Mouse (Mus musculus): ENCODE results near the gene Nsrp1. TPM values are rescaled to one million over a fixed set of nuclear protein-coding genes. Genes with fewer than 3 reads are reported as not detected.
"Not testable (repeated sequence)": the region's sequence is repeated elsewhere in the genome, so short reads cannot be mapped to it uniquely, and the experiment has no call there.

The Nsrp1 gene
- polyA plus RNA-seq, 1 experiment = 0.65 TPM

DNA sequence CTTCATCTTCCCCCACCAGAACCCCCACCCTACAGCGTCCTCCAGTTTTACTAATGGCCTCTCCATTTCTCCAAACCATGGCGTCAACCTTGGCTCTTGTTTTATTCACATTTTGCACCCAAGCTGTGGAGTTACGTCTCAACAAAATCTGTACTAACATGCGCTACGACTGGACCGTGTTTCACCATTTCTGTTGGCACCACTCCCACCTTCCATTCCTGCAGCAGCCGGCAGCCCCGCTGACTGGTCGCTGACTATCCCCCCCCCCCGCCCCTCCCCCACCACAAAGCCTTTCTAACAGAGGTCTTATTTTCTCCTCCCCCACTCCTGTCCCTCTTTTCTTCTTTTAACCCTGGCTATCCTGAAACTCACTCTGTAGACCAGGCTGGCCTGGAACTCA, 17.0 kb upstream of the Nsrp1 start:
- no peak for TF ChIP-seq TAL1 (IDR thresholded peaks at IDR 0.05; ENCODE audit: low read length)
- no peak for TF ChIP-seq GATA1 (IDR thresholded peaks at IDR 0.05; ENCODE audit: low read length)
- Histone ChIP-seq H3K36me3 (ENCODE audit: control insufficient read depth) (no peaks in the 10 kb centered on the region), H3K9me3 (ENCODE audit: control insufficient read depth, low read length) (no peaks in the 10 kb centered on the region), H3K4me3 (replicated peaks) (no peak overlapping the region), H3K27me3 (ENCODE audit: control insufficient read depth) (peaks cover 3% of the 10 kb centered on the region; the same call in 1 of the 2 replicates), H3K4me1 (ENCODE audit: control insufficient read depth) (no peaks in the 10 kb centered on the region)

DNA sequence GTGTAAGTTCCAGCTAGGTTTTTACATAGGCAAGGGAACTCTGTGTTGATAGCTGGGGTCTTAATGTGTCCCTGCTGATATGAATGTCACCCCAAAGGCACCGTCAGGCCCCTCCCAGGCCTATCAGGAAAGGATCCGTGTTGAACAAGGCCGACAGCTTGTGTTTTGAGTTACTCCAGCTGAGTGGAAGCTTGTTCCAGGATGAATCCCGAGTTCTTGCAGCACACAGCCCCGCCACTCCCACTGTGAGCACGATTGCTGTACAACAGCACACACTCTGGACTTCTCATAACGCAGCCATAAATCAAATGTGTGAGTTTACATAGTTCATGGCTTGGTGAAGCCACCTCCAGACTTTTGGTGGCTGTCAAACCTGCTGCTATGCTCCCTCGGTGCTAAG, 15.9 kb upstream of the Nsrp1 start:
- Histone ChIP-seq H3K4me3 (replicated peaks) (no peak overlapping the region), H3K36me3 (ENCODE audit: control insufficient read depth) (no peaks in the 10 kb centered on the region), H3K27me3 (ENCODE audit: control insufficient read depth) (peaks cover 3% of the 10 kb centered on the region; the same call in 1 of the 2 replicates), H3K4me1 (ENCODE audit: control insufficient read depth) (no peaks in the 10 kb centered on the region), H3K9me3 (ENCODE audit: control insufficient read depth, low read length) (no peaks in the 10 kb centered on the region)
- TF ChIP-seq TAL1 (IDR thresholded peaks at IDR 0.05; ENCODE audit: low read length) (no peak), GATA1 (IDR thresholded peaks at IDR 0.05; ENCODE audit: low read length) (no peak)

DNA sequence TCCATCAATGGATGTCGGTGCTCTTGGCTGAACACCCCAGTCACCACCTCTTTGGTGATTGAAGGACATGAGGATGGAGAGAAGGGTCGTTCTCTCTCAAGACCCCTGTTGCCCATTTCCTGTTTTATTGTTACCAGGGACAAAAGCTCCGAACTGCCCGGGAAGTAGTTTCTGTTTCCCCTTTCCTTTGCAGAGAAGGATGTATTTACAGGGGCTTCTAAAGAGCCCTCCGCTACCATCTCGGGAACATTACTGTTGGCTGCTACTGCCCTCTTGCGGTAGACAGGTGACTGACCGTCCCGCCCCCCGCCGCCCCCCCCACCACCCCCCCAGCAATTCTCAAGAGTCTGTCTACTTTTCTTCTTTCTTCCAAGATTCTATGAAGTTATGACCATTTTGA, 15.0 kb upstream of the Nsrp1 start:
- Histone ChIP-seq H3K36me3 (ENCODE audit: control insufficient read depth) (no peaks in the 10 kb centered on the region), H3K4me3 (replicated peaks) (no peak overlapping the region), H3K9me3 (ENCODE audit: control insufficient read depth, low read length) (no peaks in the 10 kb centered on the region), H3K4me1 (ENCODE audit: control insufficient read depth) (no peaks in the 10 kb centered on the region), H3K27me3 (ENCODE audit: control insufficient read depth) (peaks cover 3% of the 10 kb centered on the region; the same call in 1 of the 2 replicates)
- TF ChIP-seq GATA1 (IDR thresholded peaks at IDR 0.05; ENCODE audit: low read length) = no peak
- no peak for TF ChIP-seq TAL1 (IDR thresholded peaks at IDR 0.05; ENCODE audit: low read length)

DNA sequence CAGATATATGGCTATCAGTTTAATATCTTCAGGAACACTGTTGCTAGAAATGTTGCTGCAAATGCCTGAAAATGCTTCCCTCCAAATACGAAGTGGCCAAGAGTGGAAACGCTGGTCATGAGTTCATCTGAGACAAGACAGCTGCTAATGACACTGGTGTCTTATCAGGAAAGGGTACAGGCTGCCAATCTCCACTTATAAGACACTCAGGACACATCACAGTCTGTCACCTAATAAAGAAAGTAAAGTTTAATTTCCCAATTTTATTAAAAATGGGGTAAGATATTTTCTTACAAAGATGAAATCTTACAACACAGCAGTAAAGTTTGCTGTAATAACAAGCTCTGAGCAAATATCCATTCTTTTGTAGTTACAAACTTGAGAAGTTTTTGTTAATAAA, 10.9 kb upstream of the Nsrp1 start:
- Histone ChIP-seq H3K9me3 (ENCODE audit: control insufficient read depth, low read length) (no peaks in the 10 kb centered on the region), H3K27me3 (ENCODE audit: control insufficient read depth) (peaks cover 5% of the 10 kb centered on the region), H3K36me3 (ENCODE audit: control insufficient read depth) (no peaks in the 10 kb centered on the region), H3K4me3 (replicated peaks) (no peak overlapping the region), H3K4me1 (ENCODE audit: control insufficient read depth) (no peaks in the 10 kb centered on the region)
- TF ChIP-seq TAL1 (IDR thresholded peaks at IDR 0.05; ENCODE audit: low read length) = no peak
- TF ChIP-seq GATA1 (IDR thresholded peaks at IDR 0.05; ENCODE audit: low read length) = no peak

DNA sequence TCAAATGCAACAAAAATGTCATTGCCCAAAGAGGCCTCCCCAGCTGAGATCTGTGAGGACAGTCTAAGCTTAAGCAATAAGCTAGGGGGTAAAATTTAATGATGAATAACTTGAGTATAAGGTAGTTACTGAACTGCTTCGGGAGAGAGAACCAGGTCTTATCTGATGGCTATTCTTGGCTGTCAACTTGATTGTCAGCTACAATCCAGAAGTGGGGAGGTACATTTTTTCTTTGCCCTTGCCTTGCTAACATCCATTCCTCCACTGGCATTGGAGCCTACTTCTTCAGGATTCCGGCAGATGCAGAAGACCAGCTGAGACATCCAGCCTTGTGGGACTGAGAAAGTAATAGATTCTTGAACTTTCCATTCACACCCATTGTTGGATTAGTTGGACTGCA, 8.8 kb upstream of the Nsrp1 start:
- Histone ChIP-seq H3K9me3 (ENCODE audit: control insufficient read depth, low read length) (no peaks in the 10 kb centered on the region), H3K4me3 (replicated peaks) (no peak overlapping the region), H3K27me3 (ENCODE audit: control insufficient read depth) (peaks cover 13% of the 10 kb centered on the region), H3K36me3 (ENCODE audit: control insufficient read depth) (no peaks in the 10 kb centered on the region), H3K4me1 (ENCODE audit: control insufficient read depth) (no peaks in the 10 kb centered on the region)
- peak; percentile 17; the same call in 1 of the 2 replicates for TF ChIP-seq GATA1 (IDR thresholded peaks at IDR 0.05; ENCODE audit: low read length)
- no peak for TF ChIP-seq TAL1 (IDR thresholded peaks at IDR 0.05; ENCODE audit: low read length)

DNA sequence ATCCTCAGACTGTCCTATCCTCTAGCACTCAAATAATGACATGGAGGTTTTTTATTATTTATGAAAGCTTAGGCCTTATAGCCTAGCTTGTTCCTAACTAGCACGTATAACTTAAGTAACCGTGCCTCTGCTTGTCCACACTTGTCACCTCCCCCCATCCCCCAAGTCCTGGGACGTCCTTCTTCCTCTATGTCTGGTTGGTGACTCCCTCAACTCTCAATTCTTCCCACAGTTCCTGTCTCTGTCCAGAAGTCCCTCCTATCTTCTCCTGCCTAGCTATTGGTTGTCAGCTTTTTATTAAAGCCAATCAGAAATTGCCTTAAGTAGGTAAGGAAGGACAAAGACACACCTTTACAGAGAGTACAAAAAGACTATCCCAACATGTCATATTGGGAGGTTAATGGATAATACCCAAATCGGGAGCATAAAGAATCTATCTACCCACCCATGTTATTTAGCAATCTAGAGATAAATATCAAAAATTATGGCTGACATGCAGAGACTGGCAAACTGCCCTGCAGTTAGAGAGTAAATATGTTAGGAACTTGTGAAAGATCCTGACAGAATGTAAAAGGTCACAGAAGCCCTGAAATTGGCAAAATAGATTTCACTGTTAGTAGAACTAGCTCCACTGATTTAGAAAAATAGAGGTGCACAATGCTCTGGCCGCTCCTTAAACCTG, 5.9 kb upstream of the Nsrp1 start:
- H3K27me3 ChIP-seq (ENCODE audit: control insufficient read depth) = peaks cover 26% of the 10 kb centered on the region
- no peaks in the 10 kb centered on the region for H3K9me3 ChIP-seq (ENCODE audit: control insufficient read depth, low read length)
- no peaks in the 10 kb centered on the region for H3K36me3 ChIP-seq (ENCODE audit: control insufficient read depth)
- TF ChIP-seq TAL1 (IDR thresholded peaks at IDR 0.05; ENCODE audit: low read length) (no peak), GATA1 (IDR thresholded peaks at IDR 0.05; ENCODE audit: low read length) (no peak)
- no peaks in the 10 kb centered on the region for H3K4me1 ChIP-seq (ENCODE audit: control insufficient read depth)
- no peak overlapping the region for H3K4me3 ChIP-seq (replicated peaks)

DNA sequence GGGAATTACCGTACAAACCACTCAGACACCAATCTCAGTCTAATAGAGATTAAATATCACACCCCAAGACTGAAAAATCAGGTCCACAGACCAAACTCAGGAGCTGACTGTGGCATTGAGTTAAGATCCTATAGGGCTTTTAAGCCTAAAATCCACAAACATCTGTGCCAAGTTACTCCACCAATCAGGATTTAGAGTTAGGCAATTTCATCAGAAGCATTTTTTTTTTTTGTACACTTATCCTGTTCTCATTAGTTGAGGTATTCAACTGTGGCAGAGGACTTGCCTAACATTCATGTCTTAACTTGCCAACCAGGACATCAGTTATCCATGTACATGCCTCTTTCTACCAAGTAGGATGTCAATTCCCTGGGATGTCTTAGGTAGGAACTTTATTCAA, 1.1 kb upstream of the Nsrp1 start:
- H3K36me3 ChIP-seq (ENCODE audit: control insufficient read depth) = peaks cover 17% of the 10 kb centered on the region
- H3K4me3 ChIP-seq (replicated peaks) = no peak overlapping the region
- H3K4me1 ChIP-seq (ENCODE audit: control insufficient read depth) = peaks cover 15% of the 10 kb centered on the region
- H3K27me3 ChIP-seq (ENCODE audit: control insufficient read depth) = peaks cover 24% of the 10 kb centered on the region
- no peaks in the 10 kb centered on the region for H3K9me3 ChIP-seq (ENCODE audit: control insufficient read depth, low read length)
- TF ChIP-seq GATA1 (IDR thresholded peaks at IDR 0.05; ENCODE audit: low read length) (no peak), TAL1 (IDR thresholded peaks at IDR 0.05; ENCODE audit: low read length) (no peak)

DNA sequence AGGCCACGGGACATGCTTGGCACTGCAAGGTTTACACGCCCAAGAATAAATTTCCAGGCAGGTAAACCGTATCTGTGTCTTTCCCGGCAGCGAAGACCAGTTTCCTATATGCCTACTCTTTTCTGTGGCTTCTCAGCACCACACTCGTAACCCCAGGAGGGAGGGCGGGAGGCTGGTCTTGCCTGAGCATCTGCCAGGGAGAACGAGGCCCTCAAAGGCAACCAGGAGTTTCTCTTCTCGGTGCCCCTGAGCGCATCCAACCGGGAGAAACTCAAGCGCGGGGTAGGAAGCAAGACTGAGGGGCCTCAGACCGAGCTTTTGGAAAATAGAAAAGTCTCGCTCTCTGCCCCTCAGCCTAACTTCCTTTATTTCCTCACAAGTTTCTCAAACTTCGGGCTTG, 443 bp downstream of the Nsrp1 start:
- no peak for TF ChIP-seq GATA1 (IDR thresholded peaks at IDR 0.05; ENCODE audit: low read length)
- no peak for TF ChIP-seq TAL1 (IDR thresholded peaks at IDR 0.05; ENCODE audit: low read length)
- H3K4me1 ChIP-seq (ENCODE audit: control insufficient read depth) = peaks cover 15% of the 10 kb centered on the region
- peak overlapping the region; percentile 97 for H3K4me3 ChIP-seq (replicated peaks)
- H3K36me3 ChIP-seq (ENCODE audit: control insufficient read depth) = peaks cover 26% of the 10 kb centered on the region
- peaks cover 16% of the 10 kb centered on the region for H3K27me3 ChIP-seq (ENCODE audit: control insufficient read depth)
- no peaks in the 10 kb centered on the region for H3K9me3 ChIP-seq (ENCODE audit: control insufficient read depth, low read length)

DNA sequence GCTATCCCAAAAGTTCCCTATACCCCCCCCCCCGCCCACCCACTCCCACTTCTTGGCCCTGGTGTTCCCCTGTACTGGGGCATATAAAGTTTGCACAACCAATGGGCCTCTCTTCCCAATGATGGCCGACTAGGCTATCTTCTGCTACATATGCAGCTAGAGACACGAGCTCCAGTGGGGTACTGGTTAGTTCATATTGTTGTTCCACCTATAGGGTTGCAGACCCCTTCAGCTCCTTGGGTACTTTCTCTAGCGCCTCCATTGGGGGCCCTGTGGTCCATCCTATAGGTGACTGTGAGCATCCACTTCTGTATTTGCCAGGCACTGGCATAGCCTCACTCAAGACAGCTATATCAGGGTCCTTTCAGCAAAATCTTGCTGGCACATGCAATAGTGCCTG, 904 bp downstream of the Nsrp1 start:
- H3K4me3 ChIP-seq (replicated peaks) = peak overlapping the region; percentile 97
- peaks cover 16% of the 10 kb centered on the region for H3K27me3 ChIP-seq (ENCODE audit: control insufficient read depth)
- peaks cover 15% of the 10 kb centered on the region for H3K4me1 ChIP-seq (ENCODE audit: control insufficient read depth)
- peaks cover 29% of the 10 kb centered on the region for H3K36me3 ChIP-seq (ENCODE audit: control insufficient read depth)
- not testable (repeated sequence) for H3K9me3 ChIP-seq (ENCODE audit: control insufficient read depth, low read length)

DNA sequence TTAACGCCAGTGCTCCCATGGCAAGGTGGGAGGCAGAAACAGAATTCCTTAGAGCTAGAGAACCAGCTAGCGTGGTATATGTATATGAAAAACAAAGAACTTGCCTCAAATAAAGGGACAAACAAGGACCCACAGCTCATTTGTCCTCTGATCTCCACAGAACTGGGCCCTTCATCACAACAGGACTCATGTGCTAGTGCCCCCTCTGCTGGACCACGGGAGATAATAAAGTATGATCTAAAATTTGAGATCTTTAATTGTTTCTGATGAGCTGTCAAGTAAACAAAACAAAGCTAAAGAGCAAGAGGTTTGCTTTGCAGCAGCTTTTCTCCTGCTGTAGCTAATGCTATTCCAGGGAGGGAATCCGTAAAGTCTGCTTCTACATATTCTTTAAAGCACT, 7.5 kb downstream of the Nsrp1 start:
- no peak overlapping the region for H3K4me3 ChIP-seq (replicated peaks)
- TF ChIP-seq TAL1 (IDR thresholded peaks at IDR 0.05; ENCODE audit: low read length) (no peak), GATA1 (IDR thresholded peaks at IDR 0.05; ENCODE audit: low read length) (no peak)
- no peaks in the 10 kb centered on the region for H3K9me3 ChIP-seq (ENCODE audit: control insufficient read depth, low read length)
- peaks cover 39% of the 10 kb centered on the region for H3K36me3 ChIP-seq (ENCODE audit: control insufficient read depth)
- H3K27me3 ChIP-seq (ENCODE audit: control insufficient read depth) = no peaks in the 10 kb centered on the region
- H3K4me1 ChIP-seq (ENCODE audit: control insufficient read depth) = no peaks in the 10 kb centered on the region

Measured in erythroblast, embryonic 14.5 days (primary cell).